Mouse (Mus musculus) MN1 (cell line): Measurements from ENCODE around the gene Rab26.

Experiments
- DNase-seq: peaks from one replicate; pipeline ENCODE4 v3.0.0-alpha.2; 2016; ENCODE audit warnings: low spot score

Gene Rab26

GRCm38 (mm10) chr17:24507806-24508460 lies 26.1 kb downstream of the Rab26 start:
- DNase-seq = no peak

- no peak for DNase-seq
Measured at GRCm38 (mm10) chr17:24507129-24507664, 26.8 kb downstream of the Rab26 start.

DNA sequence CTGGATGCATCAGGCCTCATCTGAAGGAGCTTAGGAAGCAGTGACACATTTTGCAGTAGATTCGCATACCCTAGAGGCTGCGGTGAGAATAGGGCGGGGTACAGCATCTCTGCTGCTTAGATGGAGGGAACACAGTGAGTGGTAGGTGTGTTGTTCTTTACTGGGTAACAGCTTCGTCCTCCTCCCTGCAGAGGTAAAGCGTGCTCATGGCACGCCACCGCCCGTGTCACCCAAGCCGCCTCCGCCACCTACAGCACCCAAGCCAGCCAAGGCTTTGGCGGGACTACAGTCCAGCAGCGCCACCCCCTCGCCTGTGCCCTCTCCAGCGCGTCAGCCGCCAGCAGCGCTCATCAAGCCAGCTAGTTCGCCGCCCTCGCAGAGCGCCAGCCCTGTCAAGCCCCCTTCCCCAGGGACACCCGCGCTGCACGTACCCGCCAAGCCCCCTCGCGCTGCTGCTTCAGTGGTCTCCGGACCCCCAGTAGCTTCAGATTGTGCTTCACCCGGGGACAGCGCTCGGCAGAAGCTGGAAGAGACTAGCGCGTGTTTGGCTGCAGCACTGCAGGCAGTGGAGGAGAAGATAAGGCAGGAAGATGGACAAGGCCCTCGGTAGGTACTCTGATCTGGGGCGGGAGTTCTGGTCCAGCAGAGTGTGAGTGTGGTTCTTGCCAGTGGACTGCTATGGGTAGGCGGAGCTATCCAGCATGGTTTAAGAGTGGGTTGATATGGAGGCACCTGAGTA lies 27.5 kb downstream of the Rab26 start:
- no peak for DNase-seq

- no peak for DNase-seq
Measured at GRCm38 (mm10) chr17:24505286-24505955, 28.6 kb downstream of the Rab26 start.

- DNase-seq = no peak
Measured at GRCm38 (mm10) chr17:24504085-24504484, 29.9 kb downstream of the Rab26 start.

DNA sequence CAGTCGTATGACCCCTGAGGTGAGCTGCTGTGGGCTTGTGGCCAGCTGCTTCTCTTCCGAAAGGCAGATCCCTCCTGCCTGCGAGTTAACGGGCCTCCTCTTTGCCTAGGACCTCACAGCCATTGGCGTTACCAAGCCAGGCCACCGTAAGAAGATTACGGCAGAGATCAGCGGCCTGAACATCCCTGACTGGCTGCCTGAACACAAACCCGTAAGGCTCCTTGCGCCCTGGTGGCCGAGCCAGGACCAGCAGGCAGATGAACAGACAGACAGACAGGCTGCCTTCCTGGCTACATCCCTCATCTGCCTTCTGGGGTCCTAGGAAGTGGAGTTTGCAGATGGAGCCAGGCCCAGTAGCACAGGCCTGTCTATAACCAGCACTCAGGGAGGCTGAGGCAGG lies 31.8 kb downstream of the Rab26 start:
- no peak for DNase-seq

GRCm38 (mm10) chr17:24496026-24496425 lies 38.0 kb downstream of the Rab26 start:
- DNase-seq = no peak

DNA sequence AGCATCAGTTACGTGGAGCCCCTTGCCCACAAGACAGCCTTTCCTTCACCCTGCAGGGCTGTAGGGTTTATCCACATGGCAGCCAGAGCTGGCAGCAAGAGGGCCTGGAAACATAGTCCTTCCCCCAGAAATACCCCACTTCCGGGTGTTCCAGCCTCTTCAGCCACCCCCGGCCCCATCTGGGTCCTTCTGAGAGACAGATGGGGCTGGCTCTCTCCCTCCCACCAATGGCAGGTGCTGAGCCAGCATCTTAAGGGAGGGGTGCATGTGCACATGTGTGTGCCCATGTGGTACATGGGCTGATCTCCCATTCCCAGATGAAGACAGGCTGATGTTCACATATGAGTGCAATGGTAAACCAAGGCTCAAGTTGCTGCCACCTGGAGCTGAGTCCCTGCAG lies 38.6 kb downstream of the Rab26 start:
- no peak for DNase-seq

GRCm38 (mm10) chr17:24494627-24495335 lies 39.2 kb downstream of the Rab26 start:
- DNase-seq = peak; percentile 49

GRCm38 (mm10) chr17:24490399-24490798 lies 43.6 kb downstream of the Rab26 start:
- peak; percentile 54 for DNase-seq

DNA sequence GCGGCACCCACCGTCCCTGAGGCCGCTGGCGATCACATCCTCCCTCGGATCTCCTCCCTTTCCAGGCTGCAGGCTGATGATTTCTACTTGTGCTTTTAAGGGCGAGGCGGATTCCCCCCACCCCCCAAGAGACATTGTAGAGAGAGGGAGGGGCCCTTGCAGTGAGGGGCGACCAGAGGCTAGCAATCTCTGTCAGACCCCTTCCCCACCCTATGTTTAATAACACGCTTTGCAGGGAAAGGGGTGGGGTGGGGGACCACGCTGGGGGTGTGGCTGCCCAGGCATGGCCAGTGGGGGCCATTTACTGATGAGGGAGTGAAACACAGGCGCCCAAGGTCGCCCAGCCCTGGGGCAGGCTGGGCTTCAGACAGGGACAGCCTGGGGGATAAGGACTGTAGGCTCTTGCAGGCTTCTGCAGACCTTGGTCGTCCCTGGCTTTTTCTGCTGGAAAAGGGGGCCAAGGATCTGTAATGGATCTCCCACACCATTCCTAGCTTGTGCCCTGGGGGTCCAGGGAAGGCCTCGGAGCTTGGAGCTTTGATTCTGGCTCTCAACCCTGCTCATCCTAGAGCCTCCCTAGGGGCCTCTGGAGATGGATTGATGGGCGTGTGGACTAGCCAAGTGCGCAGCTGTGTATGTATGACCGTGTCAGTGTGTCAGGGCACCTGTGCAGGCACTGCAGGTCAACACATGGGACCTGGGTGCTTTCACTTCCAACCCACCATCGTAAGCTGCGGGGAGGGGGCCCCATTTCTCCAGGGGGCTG lies 44.6 kb downstream of the Rab26 start:
- DNase-seq = peak; percentile 56

DNA sequence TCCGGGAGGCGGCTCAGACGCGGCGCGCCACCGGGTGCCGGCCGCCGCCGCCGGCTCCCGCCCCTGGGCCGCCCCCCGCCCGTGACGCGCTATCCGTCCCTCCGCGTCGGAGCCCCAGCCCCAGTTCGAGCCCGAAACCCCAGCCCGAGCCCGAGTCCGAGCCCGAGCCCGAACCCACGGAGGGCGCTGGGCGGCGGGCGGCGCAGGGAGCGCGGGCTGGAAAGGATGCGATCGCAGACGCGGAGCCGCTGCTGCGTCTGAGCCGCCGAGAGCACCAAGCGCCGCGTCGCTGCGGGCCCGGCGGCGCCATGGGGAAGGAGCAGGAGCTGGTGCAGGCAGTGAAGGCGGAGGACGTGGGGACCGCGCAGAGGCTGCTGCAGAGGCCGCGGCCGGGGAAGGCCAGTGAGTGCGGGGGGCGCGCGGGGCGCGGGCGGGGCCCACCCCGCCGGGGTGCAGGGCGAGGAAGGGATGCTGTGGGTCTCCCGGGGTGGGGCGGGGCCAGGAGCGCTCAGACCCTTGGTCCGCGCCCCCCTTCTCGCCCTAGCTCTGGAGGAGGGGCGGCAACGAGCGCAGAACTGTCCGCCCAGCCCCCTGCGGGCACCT lies 45.2 kb downstream of the Rab26 start:
- DNase-seq = peak; percentile 68

DNA sequence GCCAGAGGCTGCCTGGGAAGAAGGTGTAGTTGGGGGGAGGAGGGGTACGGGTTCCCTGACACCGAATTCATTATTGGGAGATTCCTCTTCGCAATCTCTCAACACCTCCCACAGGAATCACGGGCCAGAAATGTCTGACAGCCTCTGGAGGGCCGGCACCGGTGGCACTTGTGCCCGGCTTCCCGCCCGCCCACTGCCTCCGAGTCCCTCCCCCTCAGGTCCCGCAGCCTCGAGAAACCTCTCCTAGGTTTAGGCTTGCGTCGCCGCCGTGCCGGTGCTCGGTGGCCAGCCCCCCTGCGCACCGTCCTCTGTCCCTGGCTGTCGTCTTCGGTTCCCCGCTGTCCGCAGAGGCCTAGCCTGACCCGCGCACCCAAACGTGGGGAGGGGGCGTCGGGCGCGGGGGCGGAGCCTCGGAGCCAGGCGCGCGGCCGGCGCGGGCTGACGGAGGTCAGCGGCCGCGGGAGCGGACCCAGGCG lies 45.8 kb downstream of the Rab26 start, which contains the start of gene Caskin1:
Caskin1 (plus strand) TSS at position 416 of the 476 bp plus-strand sequence.
- DNase-seq = peak; percentile 68

DNA sequence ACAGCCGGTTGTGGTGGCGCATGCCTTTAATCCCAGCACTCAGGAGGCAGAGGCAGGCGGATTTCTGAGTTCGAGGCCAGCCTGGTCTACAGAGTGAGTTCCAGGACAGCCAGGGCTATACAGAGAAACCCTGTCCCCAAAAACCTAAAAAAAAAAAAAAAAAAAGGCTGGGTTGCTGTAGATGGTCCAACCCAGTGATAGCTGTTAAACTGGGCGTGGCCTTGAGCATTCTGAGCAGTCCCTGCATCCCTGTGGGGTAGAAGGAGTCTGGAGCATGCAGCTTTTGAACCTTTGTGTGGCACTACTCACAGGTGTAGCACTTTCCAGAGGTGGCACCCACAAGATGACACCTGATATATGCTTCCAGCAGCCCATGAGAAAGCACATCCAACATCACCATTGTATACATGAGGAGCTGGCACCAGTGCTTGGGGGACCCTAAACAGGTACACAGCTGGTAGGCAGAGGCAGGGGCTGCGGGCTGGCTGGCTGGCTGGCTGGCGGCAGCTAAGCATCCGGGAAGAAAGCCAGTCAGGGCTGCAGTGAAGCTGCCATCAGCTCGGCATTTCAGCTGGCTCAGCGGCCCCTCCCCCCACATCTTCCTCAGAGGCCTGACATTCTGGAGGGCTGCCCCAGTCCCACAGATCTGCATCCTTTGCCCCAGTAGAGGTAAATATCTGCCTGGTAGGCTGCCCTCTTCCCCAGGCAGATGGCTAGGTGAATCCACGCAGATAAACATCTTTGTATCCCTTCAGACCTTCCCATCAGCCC lies 48.7 kb downstream of the Rab26 start:
- peak; percentile 43 for DNase-seq

DNA sequence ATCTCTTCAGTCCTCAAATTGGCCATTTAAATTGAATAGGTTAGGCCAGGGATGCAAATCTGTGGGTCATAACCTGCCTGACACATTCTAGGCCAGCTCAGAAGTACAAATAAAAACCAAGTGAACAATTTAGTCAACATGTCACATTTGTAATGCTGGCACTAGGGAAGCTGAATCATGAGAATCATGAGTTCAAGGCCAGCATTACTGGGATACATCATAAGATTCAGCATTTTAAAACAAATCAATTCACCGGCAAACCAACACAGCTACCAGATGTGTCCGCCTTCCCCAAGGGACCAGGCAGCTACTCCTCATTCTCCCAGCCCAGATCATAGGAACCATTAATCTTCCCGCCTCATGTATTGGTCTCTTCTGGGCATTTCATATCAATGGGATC lies 50.5 kb downstream of the Rab26 start:
- no peak for DNase-seq

DNA sequence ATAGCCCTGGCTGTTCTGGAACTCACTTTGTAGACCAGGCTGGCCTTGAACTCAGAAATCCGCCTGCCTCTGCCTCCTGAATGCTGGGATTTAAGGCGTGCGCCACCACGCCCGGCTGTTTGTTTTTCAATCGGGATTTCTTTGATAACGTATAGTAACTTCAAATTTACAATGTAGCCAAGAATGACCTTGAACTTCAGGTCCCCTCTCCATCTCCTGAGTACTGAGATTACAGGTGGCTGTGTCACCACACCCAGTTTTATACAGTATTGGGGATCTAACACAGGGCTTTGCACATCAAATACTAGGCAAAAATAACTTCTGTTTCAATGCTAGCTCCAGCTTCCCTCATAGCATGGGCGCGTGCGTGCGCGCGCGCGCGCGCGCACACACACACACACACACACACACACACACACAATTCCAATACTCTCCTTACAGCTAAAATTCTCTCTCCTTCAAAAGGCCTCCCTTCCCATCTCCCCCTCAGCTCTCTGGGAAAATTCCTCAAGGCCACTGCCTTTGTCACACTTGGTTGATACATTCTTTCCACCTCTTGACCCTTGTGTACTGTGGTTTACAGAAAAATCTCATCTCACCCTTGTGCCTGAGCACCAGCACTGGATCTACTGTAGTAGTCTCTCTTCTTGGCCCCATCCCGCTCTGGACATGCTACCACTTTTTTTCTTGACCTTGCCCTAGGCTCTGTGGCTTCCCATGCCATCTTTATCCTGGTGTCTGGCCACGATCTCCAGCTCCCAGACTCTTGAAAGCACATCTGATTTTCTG lies 52.8 kb downstream of the Rab26 start:
- no peak for DNase-seq

- DNase-seq = peak; percentile 50
Measured at GRCm38 (mm10) chr17:24480201-24480826, 53.7 kb downstream of the Rab26 start.

DNA sequence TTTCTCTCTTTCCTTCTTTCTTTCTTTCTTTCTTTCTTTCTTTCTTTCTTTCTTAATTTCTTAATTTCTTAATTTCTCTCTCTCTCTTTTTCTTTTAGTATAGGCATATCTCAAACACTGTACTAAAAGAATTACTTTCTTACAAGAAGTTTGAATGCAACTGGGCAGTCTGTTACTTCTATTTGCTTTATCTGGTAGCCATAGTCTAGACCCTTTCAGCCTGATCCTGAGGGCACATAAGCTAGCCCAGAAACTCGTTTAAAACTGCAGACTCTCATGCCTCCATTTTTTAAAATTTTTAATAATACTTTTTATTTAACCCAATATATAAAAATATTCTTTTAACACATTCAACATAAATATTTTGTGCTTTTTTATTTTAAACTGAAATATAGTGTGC lies 54.6 kb downstream of the Rab26 start:
- no peak for DNase-seq
